In genomic region chr2:5934936-5935335, GRCm38 (mm10) we compare ENCODE assay signal across 27 mouse cellular contexts. TPM values are rescaled to one million over a fixed set of nuclear protein-coding genes. Genes with fewer than 3 reads are reported as not detected.
DNase-seq lines count a peak whose midpoint lies in the region; ATAC-seq and TF ChIP-seq lines count a peak whose summit lies in the region.
"Had no signal": no experiment of that assay in that cellular context is flagged by ENCODE, and none has a peak within 500 bp of the region (broad histone marks: within the 10 kb centered on the region; RNA-seq: fewer than 3 reads in every experiment).

No protein-coding gene starts in this region.

- 89% methylated on average over 3 of the region's 3 CpGs for WGBS in embryonic facial prominence, embryonic 12.5 days
- 99% methylated on average over 3 of the region's 3 CpGs for WGBS in embryonic facial prominence, embryonic 10.5 days
- 94% methylated on average over 3 of the region's 3 CpGs for WGBS in intestine, embryonic 14.5 days
- 88% methylated on average over 3 of the region's 3 CpGs for WGBS in intestine, embryonic 15.5 days
- WGBS in liver, embryonic 12.5 days (ENCODE audit: insufficient replicate concordance): 93% methylated on average over 3 of the region's 3 CpGs
- 86% methylated on average over 3 of the region's 3 CpGs for WGBS in liver, postnatal 0 days (ENCODE audit: insufficient replicate concordance)
- 77% methylated on average over 3 of the region's 3 CpGs for WGBS in liver, embryonic 14.5 days (ENCODE audit: insufficient replicate concordance)
- WGBS in liver, embryonic 11.5 days: 88% methylated on average over 3 of the region's 3 CpGs

- no peak for TF ChIP-seq EP300 in liver, postnatal 0 days (IDR thresholded peaks at IDR 0.05; ENCODE audit: low read depth)
- no peak for TF ChIP-seq EP300 in liver, embryonic 14.5 days (IDR thresholded peaks at IDR 0.05; ENCODE audit: low read depth)

- no peak for TF ChIP-seq CTCF in liver, postnatal 0 days (IDR thresholded peaks at IDR 0.05; ENCODE audit: low read depth)
- TF ChIP-seq CTCF in liver, embryonic 14.5 days (IDR thresholded peaks at IDR 0.05; ENCODE audit: low read depth): no peak

- H3K4me1 ChIP-seq in embryonic facial prominence, embryonic 12.5 days: no peaks in the 10 kb centered on the region
- H3K4me1 ChIP-seq in embryonic facial prominence, embryonic 10.5 days: no peaks in the 10 kb centered on the region
- H3K4me1 ChIP-seq in intestine, embryonic 14.5 days (replicated peaks; ENCODE audit: control insufficient read depth, insufficient read depth, low read length): no peaks in the 10 kb centered on the region
- H3K4me1 ChIP-seq in intestine, embryonic 15.5 days (replicated peaks): no peaks in the 10 kb centered on the region; the same call in 1 of the 2 replicates
- peaks cover 13% of the 10 kb centered on the region for H3K4me1 ChIP-seq in liver, embryonic 12.5 days
- H3K4me1 ChIP-seq in liver, postnatal 0 days (ENCODE audit: insufficient read depth): 0 out of 2 replicates have a peak, but pooled peaks cover 4% of the 10 kb centered on the region
- H3K4me1 ChIP-seq in liver, embryonic 14.5 days (replicated peaks; ENCODE audit: control insufficient read depth in 2 of 2, insufficient read depth in 2 of 2, low read length in 1 of 2): peaks cover 7 to 8% of the 10 kb centered on the region in 2 experiments
- 0 out of 2 replicates have a peak, but pooled peaks cover 4% of the 10 kb centered on the region for H3K4me1 ChIP-seq in liver, embryonic 11.5 days (replicated peaks; ENCODE audit: control insufficient read depth, insufficient read depth, low read length)
- H3K4me1 ChIP-seq: embryonic facial prominence, embryonic 13.5 days; embryonic facial prominence, embryonic 15.5 days; forebrain, embryonic 10.5 days; forebrain, embryonic 12.5 days had no signal

- no peak for DNase-seq in embryonic facial prominence, embryonic 10.5 days (ENCODE audit: low spot score)
- no peak for DNase-seq in intestine, embryonic 14.5 days (ENCODE audit: low spot score)
- DNase-seq in liver, postnatal 0 days: no peak
- DNase-seq in liver, embryonic 14.5 days (ENCODE audit: low read depth in 3 of 3, low spot score in 3 of 3): no peak
- no peak for DNase-seq in liver, embryonic 11.5 days (ENCODE audit: low spot score)
- DNase-seq: adrenal gland, adult 2 months; adrenal gland, postnatal 10 days; adrenal gland, postnatal 25 days; B cell, adult 2 months; cerebellum, adult 11 months; cerebellum, adult 18-20 months; cerebellum, adult 8-10 months; cerebellum, adult 9-11 months; cerebellum, postnatal 14 days; cerebellum, postnatal 36 days; embryo, embryonic 11 days had no signal

- H3K36me3 ChIP-seq in embryonic facial prominence, embryonic 12.5 days: peaks cover 8% of the 10 kb centered on the region; the same call in 1 of the 2 replicates
- H3K36me3 ChIP-seq in embryonic facial prominence, embryonic 10.5 days (replicated peaks): peaks cover 18% of the 10 kb centered on the region
- H3K36me3 ChIP-seq in intestine, embryonic 14.5 days (ENCODE audit: control insufficient read depth, insufficient read depth, low read length): 0 out of 2 replicates have a peak, but pooled peaks cover 6% of the 10 kb centered on the region
- no peaks in the 10 kb centered on the region for H3K36me3 ChIP-seq in intestine, embryonic 15.5 days
- H3K36me3 ChIP-seq in liver, embryonic 12.5 days: no peaks in the 10 kb centered on the region
- peaks cover 5% of the 10 kb centered on the region; the same call in 1 of the 2 replicates for H3K36me3 ChIP-seq in liver, postnatal 0 days (replicated peaks; ENCODE audit: insufficient read depth, low read length)
- H3K36me3 ChIP-seq in liver, embryonic 14.5 days (replicated peaks; ENCODE audit: control insufficient read depth, insufficient read depth, low read depth): no peaks in the 10 kb centered on the region
- H3K36me3 ChIP-seq in liver, embryonic 11.5 days (ENCODE audit: control insufficient read depth, insufficient read depth, low read length): no peaks in the 10 kb centered on the region

- H3K4me2 ChIP-seq in embryonic facial prominence, embryonic 12.5 days (replicated peaks): no peak overlapping the region
- no peak overlapping the region for H3K4me2 ChIP-seq in intestine, embryonic 14.5 days (ENCODE audit: low read length)
- no peak overlapping the region for H3K4me2 ChIP-seq in intestine, embryonic 15.5 days (replicated peaks)
- H3K4me2 ChIP-seq in liver, embryonic 12.5 days: no peak overlapping the region
- H3K4me2 ChIP-seq in liver, postnatal 0 days (ENCODE audit: low read depth, low read length): no peak overlapping the region
- H3K4me2 ChIP-seq in liver, embryonic 14.5 days (ENCODE audit: low read depth): no peak overlapping the region
- no peak overlapping the region for H3K4me2 ChIP-seq in liver, embryonic 11.5 days
- H3K4me2 ChIP-seq: embryonic facial prominence, embryonic 13.5 days; embryonic facial prominence, embryonic 15.5 days; forebrain, embryonic 12.5 days had no signal

- H3K4me3 ChIP-seq in embryonic facial prominence, embryonic 12.5 days: no peak overlapping the region
- H3K4me3 ChIP-seq in embryonic facial prominence, embryonic 10.5 days: no peak overlapping the region
- H3K4me3 ChIP-seq in intestine, embryonic 14.5 days (ENCODE audit: low read depth, low read length): no peak overlapping the region
- H3K4me3 ChIP-seq in intestine, embryonic 15.5 days (replicated peaks): no peak overlapping the region
- H3K4me3 ChIP-seq in liver, embryonic 12.5 days: no peak overlapping the region
- H3K4me3 ChIP-seq in liver, postnatal 0 days (ENCODE audit: low read depth, low read length): no peak overlapping the region
- H3K4me3 ChIP-seq in liver, embryonic 14.5 days (ENCODE audit: insufficient read depth in 1 of 2, low read depth in 2 of 2, low read length in 2 of 2): no peak overlapping the region
- H3K4me3 ChIP-seq in liver, embryonic 11.5 days (ENCODE audit: low read depth, low read length): no peak overlapping the region
- H3K4me3 ChIP-seq: embryonic facial prominence, embryonic 13.5 days; embryonic facial prominence, embryonic 15.5 days; erythroblast, embryonic 14.5 days; forebrain, embryonic 10.5 days; forebrain, embryonic 12.5 days had no signal

- no peaks in the 10 kb centered on the region for H3K27me3 ChIP-seq in embryonic facial prominence, embryonic 12.5 days
- no peaks in the 10 kb centered on the region for H3K27me3 ChIP-seq in embryonic facial prominence, embryonic 10.5 days (replicated peaks; ENCODE audit: low read depth, poor library complexity, severe bottlenecking)
- no peaks in the 10 kb centered on the region for H3K27me3 ChIP-seq in intestine, embryonic 14.5 days (replicated peaks; ENCODE audit: control insufficient read depth, insufficient read depth, low read length)
- no peaks in the 10 kb centered on the region for H3K27me3 ChIP-seq in intestine, embryonic 15.5 days (replicated peaks)
- no peaks in the 10 kb centered on the region for H3K27me3 ChIP-seq in liver, embryonic 12.5 days (replicated peaks)
- H3K27me3 ChIP-seq in liver, postnatal 0 days (ENCODE audit: insufficient read depth, low read length): no peaks in the 10 kb centered on the region
- no peaks in the 10 kb centered on the region for H3K27me3 ChIP-seq in liver, embryonic 14.5 days (ENCODE audit: control insufficient read depth, insufficient read depth, low read length)
- H3K27me3 ChIP-seq in liver, embryonic 11.5 days (replicated peaks; ENCODE audit: control insufficient read depth, insufficient read depth, low read length): no peaks in the 10 kb centered on the region
- H3K27me3 ChIP-seq: embryonic facial prominence, embryonic 13.5 days; embryonic facial prominence, embryonic 15.5 days; forebrain, embryonic 12.5 days had no signal

- no peak overlapping the region for H3K27ac ChIP-seq in embryonic facial prominence, embryonic 12.5 days
- H3K27ac ChIP-seq in embryonic facial prominence, embryonic 10.5 days (replicated peaks): no peak overlapping the region
- no peak overlapping the region for H3K27ac ChIP-seq in intestine, embryonic 14.5 days (ENCODE audit: low read depth)
- H3K27ac ChIP-seq in intestine, embryonic 15.5 days: no peak overlapping the region
- no peak overlapping the region for H3K27ac ChIP-seq in liver, embryonic 12.5 days
- no peak overlapping the region for H3K27ac ChIP-seq in liver, postnatal 0 days (ENCODE audit: low read depth)
- no peak overlapping the region for H3K27ac ChIP-seq in liver, embryonic 14.5 days
- H3K27ac ChIP-seq in liver, embryonic 11.5 days (ENCODE audit: low read depth, low read length): no peak overlapping the region
- H3K27ac ChIP-seq: embryonic facial prominence, embryonic 13.5 days; embryonic facial prominence, embryonic 15.5 days; forebrain, embryonic 10.5 days; forebrain, embryonic 12.5 days had no signal

- 0 out of 2 replicates have a peak, but pooled peaks have one; percentile 41 for ATAC-seq in embryonic facial prominence, embryonic 12.5 days (ENCODE audit: insufficient number of reproducible peaks, insufficient read depth, low FRiP score, low TSS enrichment)
- ATAC-seq in intestine, embryonic 14.5 days (replicated peaks; ENCODE audit: low FRiP score, low TSS enrichment, low read depth): 0 out of 2 replicates have a peak, but pooled peaks have one; percentile 40
- ATAC-seq in intestine, embryonic 15.5 days: no peak
- no peak for ATAC-seq in liver, embryonic 12.5 days
- no peak for ATAC-seq in liver, postnatal 0 days
- 0 out of 2 replicates have a peak, but pooled peaks have one; percentile 21 for ATAC-seq in liver, embryonic 14.5 days (ENCODE audit: insufficient read depth)
- no peak for ATAC-seq in liver, embryonic 11.5 days (replicated peaks; ENCODE audit: low FRiP score)
- ATAC-seq: CD4-positive, CD25-positive, alpha-beta regulatory T cell, adult 4 months; forebrain, embryonic 14.5 days; forebrain, embryonic 16.5 days had no signal

- no peaks in the 10 kb centered on the region for H3K9me3 ChIP-seq in embryonic facial prominence, embryonic 12.5 days
- H3K9me3 ChIP-seq in embryonic facial prominence, embryonic 10.5 days: no peaks in the 10 kb centered on the region
- H3K9me3 ChIP-seq in intestine, embryonic 14.5 days (ENCODE audit: control insufficient read depth, low read length): no peaks in the 10 kb centered on the region
- no peaks in the 10 kb centered on the region for H3K9me3 ChIP-seq in intestine, embryonic 15.5 days
- no peaks in the 10 kb centered on the region for H3K9me3 ChIP-seq in liver, embryonic 12.5 days (replicated peaks)
- H3K9me3 ChIP-seq in liver, postnatal 0 days (ENCODE audit: low read length): no peaks in the 10 kb centered on the region
- H3K9me3 ChIP-seq in liver, embryonic 14.5 days (ENCODE audit: control insufficient read depth, low read length): no peaks in the 10 kb centered on the region
- H3K9me3 ChIP-seq in liver, embryonic 11.5 days (ENCODE audit: control insufficient read depth, low read length): no peaks in the 10 kb centered on the region
- H3K9me3 ChIP-seq: embryonic facial prominence, embryonic 13.5 days; embryonic facial prominence, embryonic 15.5 days; forebrain, embryonic 10.5 days; forebrain, embryonic 12.5 days had no signal

- no peak overlapping the region for H3K9ac ChIP-seq in embryonic facial prominence, embryonic 12.5 days
- H3K9ac ChIP-seq in intestine, embryonic 14.5 days (ENCODE audit: low read length): no peak overlapping the region
- no peak overlapping the region for H3K9ac ChIP-seq in intestine, embryonic 15.5 days
- peak overlapping the region; percentile 19; the same call in 1 of the 2 replicates for H3K9ac ChIP-seq in liver, embryonic 12.5 days
- no peak overlapping the region for H3K9ac ChIP-seq in liver, postnatal 0 days (replicated peaks)
- no peak overlapping the region for H3K9ac ChIP-seq in liver, embryonic 14.5 days (replicated peaks)
- H3K9ac ChIP-seq in liver, embryonic 11.5 days (ENCODE audit: low read depth, low read length): no peak overlapping the region
- H3K9ac ChIP-seq: embryonic facial prominence, embryonic 13.5 days; embryonic facial prominence, embryonic 15.5 days; forebrain, embryonic 12.5 days had no signal

RNA-seq across cellular contexts. Expression of gene Dhtkd1, which starts 7.7 kb away (rescaled TPM):
- polyA plus RNA-seq in embryonic facial prominence, embryonic 12.5 days (2016; fragmentation: Nextera tagmentation; extraction: Ambion mirVana): 5.8 and 9.1 TPM in 2 replicates
- polyA plus RNA-seq in embryonic facial prominence, embryonic 10.5 days (2016; fragmentation: Nextera tagmentation; extraction: Ambion mirVana): 6.5 and 7.3 TPM in 2 replicates
- polyA plus RNA-seq in intestine, embryonic 14.5 days (2014; fragmentation: Nextera tagmentation; extraction: Ambion mirVana): 3.6 and 4.7 TPM in 2 replicates
- polyA plus RNA-seq in intestine, embryonic 15.5 days (2015; fragmentation: Nextera tagmentation; extraction: Ambion mirVana): 2.8 and 3.5 TPM in 2 replicates
- 2.3 and 3.1 TPM in 2 replicates for polyA plus RNA-seq in liver, embryonic 12.5 days (2016; fragmentation: Nextera tagmentation; extraction: Ambion mirVana)
- polyA plus RNA-seq in liver, postnatal 0 days (2015; fragmentation: Nextera tagmentation; extraction: Ambion mirVana): 5.3 TPM in 2 replicates
- 2.7 and 2.8 TPM in 2 replicates for polyA plus RNA-seq in liver, embryonic 14.5 days (2012; rRNA removed)
- polyA plus RNA-seq in liver, embryonic 14.5 days (2014; fragmentation: Nextera tagmentation; extraction: Ambion mirVana): 1.6 TPM in 2 replicates
- 3.5 and 4.8 TPM in 2 replicates for polyA plus RNA-seq in liver, embryonic 11.5 days (2014; fragmentation: Nextera tagmentation; extraction: Ambion mirVana)
- polyA plus RNA-seq: erythroblast, embryonic 14.5 days had no signal

RNA-seq across cellular contexts. Expression of gene Upf2, which starts 16.3 kb away (rescaled TPM):
- polyA plus RNA-seq in embryonic facial prominence, embryonic 12.5 days (2016; fragmentation: Nextera tagmentation; extraction: Ambion mirVana): 14.7 and 14.8 TPM in 2 replicates
- polyA plus RNA-seq in embryonic facial prominence, embryonic 10.5 days (2016; fragmentation: Nextera tagmentation; extraction: Ambion mirVana): 10.6 and 11.8 TPM in 2 replicates
- 11.5 and 13.1 TPM in 2 replicates for polyA plus RNA-seq in intestine, embryonic 14.5 days (2014; fragmentation: Nextera tagmentation; extraction: Ambion mirVana)
- 8.4 and 9.1 TPM in 2 replicates for polyA plus RNA-seq in intestine, embryonic 15.5 days (2015; fragmentation: Nextera tagmentation; extraction: Ambion mirVana)
- 6.8 and 7.4 TPM in 2 replicates for polyA plus RNA-seq in liver, embryonic 12.5 days (2016; fragmentation: Nextera tagmentation; extraction: Ambion mirVana)
- 2.8 and 3.3 TPM in 2 replicates for polyA plus RNA-seq in liver, postnatal 0 days (2015; fragmentation: Nextera tagmentation; extraction: Ambion mirVana)
- polyA plus RNA-seq in liver, embryonic 14.5 days (2012; rRNA removed): 4.5 and 6.8 TPM in 2 replicates
- polyA plus RNA-seq in liver, embryonic 14.5 days (2014; fragmentation: Nextera tagmentation; extraction: Ambion mirVana): 3.7 and 3.8 TPM in 2 replicates
- polyA plus RNA-seq in liver, embryonic 11.5 days (2014; fragmentation: Nextera tagmentation; extraction: Ambion mirVana): 10.4 and 10.7 TPM in 2 replicates

RNA-seq across cellular contexts. Expression of gene Sec61a2, which starts 39.7 kb away (rescaled TPM):
- 105 and 111 TPM in 2 replicates for polyA plus RNA-seq in embryonic facial prominence, embryonic 12.5 days (2016; fragmentation: Nextera tagmentation; extraction: Ambion mirVana)
- 86.0 and 88.9 TPM in 2 replicates for polyA plus RNA-seq in embryonic facial prominence, embryonic 10.5 days (2016; fragmentation: Nextera tagmentation; extraction: Ambion mirVana)
- polyA plus RNA-seq in intestine, embryonic 14.5 days (2014; fragmentation: Nextera tagmentation; extraction: Ambion mirVana): 77.9 and 87.3 TPM in 2 replicates
- 62.3 and 64.8 TPM in 2 replicates for polyA plus RNA-seq in intestine, embryonic 15.5 days (2015; fragmentation: Nextera tagmentation; extraction: Ambion mirVana)
- polyA plus RNA-seq in liver, embryonic 12.5 days (2016; fragmentation: Nextera tagmentation; extraction: Ambion mirVana): 22.8 and 24.2 TPM in 2 replicates
- 8.3 and 9.5 TPM in 2 replicates for polyA plus RNA-seq in liver, postnatal 0 days (2015; fragmentation: Nextera tagmentation; extraction: Ambion mirVana)
- 16.9 and 18.1 TPM in 2 replicates for polyA plus RNA-seq in liver, embryonic 14.5 days (2012; rRNA removed)
- polyA plus RNA-seq in liver, embryonic 14.5 days (2014; fragmentation: Nextera tagmentation; extraction: Ambion mirVana): 10.3 and 11.5 TPM in 2 replicates
- 48.1 and 51.8 TPM in 2 replicates for polyA plus RNA-seq in liver, embryonic 11.5 days (2014; fragmentation: Nextera tagmentation; extraction: Ambion mirVana)

Comparison
In these comparisons a context has a peak if more than half of its experiments do, and no peak if none do; other contexts are left out.
1. ATAC-seq: peak in embryonic facial prominence, embryonic 12.5 days (single experiment), intestine, embryonic 14.5 days (single experiment) and liver, embryonic 14.5 days (single experiment); none in intestine, embryonic 15.5 days (single experiment), liver, embryonic 12.5 days (single experiment), liver, postnatal 0 days (single experiment) and liver, embryonic 11.5 days (single experiment).